Mouse (Mus musculus): ENCODE data around the gene Fcgbp. TPM values are rescaled to one million over a fixed set of nuclear protein-coding genes. Genes with fewer than 3 reads are reported as not detected.
"Not testable (repeated sequence)": the region's sequence is repeated elsewhere in the genome, so short reads cannot be mapped to it uniquely, and the experiment has no call there.

Fcgbp gene
- not detected in 2 replicates for total RNA-seq (2017)

DNA sequence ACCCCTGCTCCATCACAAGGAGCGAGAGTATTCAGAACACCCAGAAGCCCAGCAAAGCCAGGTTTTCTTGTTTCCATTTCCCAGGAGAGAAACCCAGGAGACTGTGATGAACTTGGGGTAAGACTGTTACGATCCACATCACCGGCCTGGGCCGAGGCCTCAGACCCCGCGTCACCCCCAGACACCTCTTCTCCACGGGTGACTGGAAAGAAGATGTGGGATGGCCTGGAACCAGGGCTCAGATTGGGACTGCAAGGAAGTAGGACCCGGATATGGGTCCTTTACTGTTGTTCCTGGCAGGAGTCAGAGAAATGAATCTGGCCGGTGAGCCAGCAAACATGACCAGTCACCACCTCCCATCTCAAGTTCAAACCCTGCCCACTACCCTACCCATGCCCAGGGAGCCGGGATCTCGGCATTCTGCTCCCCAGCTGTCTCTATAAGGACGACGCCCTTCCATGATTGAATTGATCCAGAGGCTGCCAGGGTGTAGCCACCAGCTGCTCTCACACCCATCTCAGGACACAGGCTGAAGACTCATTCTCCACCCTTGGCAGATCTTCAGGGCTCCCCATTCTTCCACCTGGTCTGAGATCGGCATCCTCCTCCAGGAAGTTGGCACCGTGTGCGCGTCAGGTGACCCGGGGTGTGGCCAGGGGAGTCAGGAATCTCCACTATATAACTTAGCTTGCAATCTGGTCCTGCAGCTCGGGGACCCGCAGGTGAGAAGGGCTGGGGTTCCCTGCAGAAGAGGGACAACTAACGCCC lies at the start of gene Fcgbp:
Fcgbp (plus strand) TSS at position 706 of the 768 bp plus-strand sequence.
- ATAC-seq (replicated peaks in 1 of 2; ENCODE audit: insufficient read depth in 1 of 2, low FRiP score in 2 of 2, low TSS enrichment in 1 of 2, low read depth in 1 of 2, poor library complexity in 2 of 2, severe bottlenecking in 2 of 2): no peak

DNA sequence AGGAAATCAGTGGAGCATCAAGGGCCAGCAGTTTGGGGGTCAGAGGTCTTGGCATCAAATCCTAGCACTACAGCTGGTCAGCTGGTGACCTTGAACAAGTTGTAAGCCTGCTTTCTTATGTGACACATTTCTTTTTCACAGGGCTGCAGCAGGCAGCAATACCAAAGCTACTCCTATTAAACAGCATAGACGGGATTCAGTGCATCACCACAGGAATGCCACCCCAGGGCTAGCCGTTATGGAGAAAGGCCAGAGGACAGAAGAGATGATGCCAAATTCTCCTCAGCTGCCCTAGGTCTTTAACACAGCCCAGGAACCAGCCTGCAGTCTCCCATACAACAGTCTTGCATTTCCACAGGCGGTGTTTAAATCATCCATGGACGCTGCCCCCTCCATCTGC lies 26.5 kb upstream of the Fcgbp start:
- ATAC-seq (replicated peaks in 1 of 2; ENCODE audit: insufficient read depth in 1 of 2, low FRiP score in 2 of 2, low TSS enrichment in 1 of 2, low read depth in 1 of 2, poor library complexity in 2 of 2, severe bottlenecking in 2 of 2): no peak

DNA sequence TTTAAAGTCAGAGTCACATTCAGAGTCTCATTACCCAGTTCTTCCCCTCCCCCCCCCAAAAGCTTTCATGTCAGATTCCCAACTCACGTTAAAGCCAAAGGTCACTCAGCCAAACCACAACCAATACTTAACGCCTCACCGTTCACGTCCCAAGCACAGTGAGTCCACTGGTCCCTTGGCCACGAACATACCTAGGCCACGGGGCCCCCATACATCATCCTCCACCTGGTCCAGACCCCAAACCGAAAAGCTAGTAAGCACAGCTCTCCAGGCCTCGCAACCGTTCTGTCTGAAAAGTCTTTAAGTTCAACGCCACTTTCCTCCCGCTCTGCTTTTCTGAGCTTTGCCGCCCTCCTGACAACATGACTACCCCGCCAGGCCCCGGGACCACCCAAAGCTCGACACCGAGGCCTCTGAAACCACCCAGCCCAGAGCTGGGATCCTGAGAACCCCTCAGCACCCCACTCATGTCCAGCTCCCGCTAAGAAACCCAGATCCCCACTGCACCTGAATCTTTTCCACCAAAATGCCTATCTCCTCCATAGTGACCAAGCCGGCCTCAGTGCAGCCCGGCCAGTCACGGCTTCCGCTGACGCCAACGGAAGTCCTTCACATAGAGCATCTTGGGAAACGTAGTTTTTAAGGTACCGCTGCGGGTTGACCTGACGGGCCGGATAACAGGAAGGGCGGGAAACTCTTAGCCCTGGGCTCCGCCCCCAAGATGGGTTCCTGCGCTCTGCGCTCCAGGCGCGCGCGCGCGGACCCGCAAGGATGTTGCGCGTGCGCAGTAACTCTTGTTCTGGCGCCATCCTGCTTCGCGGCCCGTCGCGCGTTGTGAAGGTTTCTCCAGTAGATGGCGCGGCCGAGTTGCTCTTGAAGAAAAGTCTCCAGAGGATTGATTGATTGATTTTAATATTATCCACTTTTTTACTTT lies 21.3 kb upstream of the Fcgbp start, which contains the start of gene Psmc4:
Psmc4 (minus strand) TSS at position 626 of the 934 bp plus-strand sequence.
- ATAC-seq (replicated peaks in 1 of 2; ENCODE audit: insufficient read depth in 1 of 2, low FRiP score in 2 of 2, low TSS enrichment in 1 of 2, low read depth in 1 of 2, poor library complexity in 2 of 2, severe bottlenecking in 2 of 2): peak; percentile 99 to 100

DNA sequence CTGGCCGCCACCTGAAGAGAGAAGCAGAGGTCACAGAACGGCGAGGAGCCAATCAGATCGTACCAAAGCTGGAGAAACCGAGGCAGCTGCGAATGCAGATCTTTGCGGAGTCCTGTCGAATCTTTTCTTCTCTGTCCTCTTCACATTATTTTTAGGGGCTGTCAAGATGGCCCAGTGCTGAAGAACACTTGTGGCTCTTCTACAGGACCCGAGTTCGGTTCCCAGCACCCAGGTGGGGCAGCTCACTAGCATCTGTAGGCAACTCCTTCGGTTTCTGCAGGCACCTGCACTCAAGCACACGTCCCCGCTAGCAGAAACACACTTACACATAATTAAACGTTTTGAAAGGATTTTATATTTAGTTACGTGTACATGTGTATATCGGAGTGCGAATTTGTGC lies 20.5 kb upstream of the Fcgbp start:
- no peak for ATAC-seq (replicated peaks in 1 of 2; ENCODE audit: insufficient read depth in 1 of 2, low FRiP score in 2 of 2, low TSS enrichment in 1 of 2, low read depth in 1 of 2, poor library complexity in 2 of 2, severe bottlenecking in 2 of 2)

DNA sequence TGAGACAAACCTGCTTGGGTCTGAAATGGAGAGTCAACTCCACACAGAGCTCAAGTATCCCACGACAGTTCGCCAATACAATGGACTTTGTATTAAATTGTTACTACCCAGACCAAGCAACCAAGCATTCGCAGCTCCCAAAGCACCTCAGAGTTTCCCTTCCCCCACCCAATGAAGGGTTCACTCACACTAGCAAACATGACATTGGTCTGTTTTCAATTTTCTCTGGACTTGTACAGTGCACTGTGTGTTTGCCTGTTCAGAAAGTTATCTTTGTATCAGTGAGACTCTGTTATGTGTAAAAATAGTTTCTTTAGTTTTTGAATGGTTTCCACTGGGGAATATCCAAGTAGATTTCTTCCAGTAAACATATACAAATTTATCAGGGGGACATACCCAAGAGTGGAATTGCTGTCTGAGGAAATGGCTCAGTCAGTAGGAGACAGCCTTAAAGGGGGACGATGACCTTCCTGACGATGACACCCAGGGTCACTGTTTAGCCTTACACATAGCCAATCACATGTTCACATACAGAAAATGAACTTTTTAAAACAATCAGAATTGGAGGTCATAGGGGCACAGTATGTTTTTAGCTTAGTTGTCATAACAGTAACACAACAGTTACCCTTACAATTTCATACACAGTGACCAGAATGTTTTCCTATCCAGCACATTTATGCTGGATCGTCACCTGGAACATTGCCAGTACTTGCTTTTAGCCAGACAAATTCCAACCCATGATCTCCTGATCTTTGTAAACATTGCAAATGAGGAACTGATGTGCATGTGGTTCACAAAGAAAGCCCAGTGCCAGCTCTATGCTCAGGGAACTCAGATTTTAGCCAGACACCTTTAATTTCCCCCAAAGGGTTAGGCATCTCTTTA lies 17.7 kb upstream of the Fcgbp start:
- ATAC-seq (replicated peaks in 1 of 2; ENCODE audit: insufficient read depth in 1 of 2, low FRiP score in 2 of 2, low TSS enrichment in 1 of 2, low read depth in 1 of 2, poor library complexity in 2 of 2, severe bottlenecking in 2 of 2): no peak

DNA sequence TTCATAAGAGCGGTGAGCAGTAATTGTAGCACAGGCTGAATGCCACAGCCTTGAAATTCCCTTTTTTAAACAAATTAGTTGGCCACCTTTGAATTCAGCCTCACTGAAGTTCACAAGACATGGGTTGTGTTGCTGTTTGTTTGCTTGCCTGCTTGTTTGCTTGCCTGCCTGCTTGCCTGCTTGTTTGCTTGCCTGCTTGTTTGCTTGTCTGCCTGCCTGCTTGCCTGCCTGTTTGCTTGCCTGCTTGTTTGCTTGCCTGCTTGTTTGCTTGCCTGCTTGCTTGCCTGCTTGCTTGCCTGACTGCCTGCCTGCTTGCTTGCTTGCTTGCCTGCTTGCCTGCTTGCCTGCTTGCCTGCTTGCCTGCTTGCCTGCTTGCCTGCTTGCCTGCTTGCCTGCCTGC lies 11.1 kb upstream of the Fcgbp start:
- ATAC-seq (replicated peaks in 1 of 2; ENCODE audit: insufficient read depth in 1 of 2, low FRiP score in 2 of 2, low TSS enrichment in 1 of 2, low read depth in 1 of 2, poor library complexity in 2 of 2, severe bottlenecking in 2 of 2): no peak

DNA sequence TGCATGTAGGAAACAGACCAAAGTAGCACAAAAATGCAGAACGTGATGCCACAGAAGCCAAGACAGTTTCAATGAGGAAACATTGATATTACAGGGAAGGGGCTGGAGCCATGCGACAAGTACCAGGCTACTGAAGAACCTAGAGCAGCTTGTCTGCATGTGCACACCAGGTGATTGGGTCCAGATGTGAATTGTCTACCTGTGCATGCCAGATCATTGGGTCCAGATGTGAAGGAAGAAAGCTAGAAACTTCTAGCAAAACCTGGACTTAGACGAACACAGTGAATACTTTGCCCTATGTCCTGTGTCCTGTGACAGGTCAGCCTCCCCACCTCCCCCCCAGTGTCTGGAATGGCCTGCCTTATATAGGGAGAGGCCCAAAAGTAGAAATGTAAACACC lies 2.4 kb upstream of the Fcgbp start:
- ATAC-seq (replicated peaks in 1 of 2; ENCODE audit: insufficient read depth in 1 of 2, low FRiP score in 2 of 2, low TSS enrichment in 1 of 2, low read depth in 1 of 2, poor library complexity in 2 of 2, severe bottlenecking in 2 of 2): no peak

DNA sequence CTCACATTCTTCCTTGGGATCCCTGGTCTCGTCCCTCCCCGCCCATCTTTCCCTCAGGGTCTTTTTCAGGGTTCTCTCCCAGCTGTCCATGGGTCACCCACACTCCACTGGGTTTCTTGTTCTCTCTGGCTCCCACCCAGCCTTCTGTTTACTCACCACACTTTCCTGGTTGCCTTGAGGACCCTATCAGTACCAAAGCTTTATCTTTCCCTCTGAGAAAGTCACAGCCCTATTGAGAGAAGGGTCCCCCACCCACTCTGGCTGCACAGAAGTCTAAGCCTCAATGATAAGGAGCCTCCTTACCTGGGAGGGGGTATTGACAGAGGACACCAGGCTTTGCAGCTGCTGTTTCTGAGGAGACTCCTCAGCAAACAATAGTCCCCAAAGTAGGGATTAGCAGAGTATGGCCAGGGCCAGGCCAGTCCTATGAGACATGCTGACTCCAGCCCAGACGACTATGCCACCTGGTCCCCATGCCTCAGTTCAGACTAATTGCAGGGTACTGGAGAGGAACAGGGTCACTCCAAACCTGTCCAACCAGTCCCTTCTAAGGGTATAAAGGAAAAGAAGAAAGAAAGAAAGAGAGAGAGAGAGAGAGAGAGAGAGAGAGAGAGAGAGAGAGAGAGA lies 1.4 kb upstream of the Fcgbp start:
- ATAC-seq (replicated peaks in 1 of 2; ENCODE audit: insufficient read depth in 1 of 2, low FRiP score in 2 of 2, low TSS enrichment in 1 of 2, low read depth in 1 of 2, poor library complexity in 2 of 2, severe bottlenecking in 2 of 2): no peak

DNA sequence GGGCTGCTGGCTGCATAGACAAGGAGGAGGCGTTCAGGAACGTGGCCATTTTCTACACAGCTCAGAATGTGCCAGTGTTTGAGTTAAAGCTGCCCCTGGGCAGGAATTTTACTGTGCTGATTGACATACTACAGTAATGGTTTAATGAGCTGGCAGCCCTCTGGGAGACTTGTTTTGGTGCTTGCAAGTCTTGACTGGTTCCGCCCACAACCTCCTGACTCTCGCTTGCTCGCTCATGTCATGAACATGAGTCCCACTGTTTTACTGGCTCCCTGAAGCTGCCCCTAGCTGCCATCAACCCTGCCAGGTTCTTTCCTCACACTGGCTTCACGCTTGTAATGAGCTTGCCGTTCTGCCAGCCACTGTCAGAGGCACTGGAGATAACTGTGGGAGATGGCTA lies 13.2 kb downstream of the Fcgbp start:
- ATAC-seq (replicated peaks in 1 of 2; ENCODE audit: insufficient read depth in 1 of 2, low FRiP score in 2 of 2, low TSS enrichment in 1 of 2, low read depth in 1 of 2, poor library complexity in 2 of 2, severe bottlenecking in 2 of 2): no peak

DNA sequence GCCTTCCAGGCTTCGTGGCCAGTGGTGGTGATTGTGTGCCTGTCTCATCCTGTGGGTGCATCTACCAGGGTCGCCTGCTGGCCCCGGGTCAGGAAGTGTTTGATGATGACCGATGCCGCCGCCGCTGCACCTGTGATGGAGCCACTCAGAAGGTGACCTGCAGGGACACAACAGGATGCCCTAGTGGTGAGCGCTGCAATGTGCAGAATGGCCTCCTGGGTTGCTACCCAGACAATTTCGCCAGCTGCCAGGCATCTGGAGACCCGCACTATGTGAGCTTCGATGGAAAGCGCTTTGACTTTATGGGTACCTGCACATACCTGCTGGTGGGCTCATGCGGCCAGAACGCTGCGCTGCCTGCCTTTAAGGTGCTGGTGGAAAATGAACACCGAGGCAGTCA lies 15.2 kb downstream of the Fcgbp start:
- no peak for ATAC-seq (replicated peaks in 1 of 2; ENCODE audit: insufficient read depth in 1 of 2, low FRiP score in 2 of 2, low TSS enrichment in 1 of 2, low read depth in 1 of 2, poor library complexity in 2 of 2, severe bottlenecking in 2 of 2)

DNA sequence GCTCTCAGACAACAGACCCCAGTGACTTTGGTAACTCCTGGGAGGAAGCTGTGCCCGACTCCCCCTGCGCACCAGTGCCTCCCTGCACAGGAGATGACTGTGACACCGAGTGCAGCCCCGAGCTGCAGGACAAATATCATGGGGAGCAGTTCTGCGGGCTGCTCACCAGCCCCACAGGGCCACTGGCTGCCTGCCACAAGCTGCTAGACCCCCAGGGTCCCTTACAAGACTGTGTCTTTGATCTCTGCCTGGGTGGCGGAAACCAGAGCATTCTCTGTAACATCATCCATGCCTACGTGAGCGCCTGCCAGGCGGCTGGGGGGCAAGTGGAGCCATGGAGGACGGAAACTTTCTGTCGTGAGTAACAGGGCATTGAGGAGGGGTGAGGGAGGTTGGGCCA lies 22.5 kb downstream of the Fcgbp start:
- ATAC-seq (replicated peaks in 1 of 2; ENCODE audit: insufficient read depth in 1 of 2, low FRiP score in 2 of 2, low TSS enrichment in 1 of 2, low read depth in 1 of 2, poor library complexity in 2 of 2, severe bottlenecking in 2 of 2): no peak

DNA sequence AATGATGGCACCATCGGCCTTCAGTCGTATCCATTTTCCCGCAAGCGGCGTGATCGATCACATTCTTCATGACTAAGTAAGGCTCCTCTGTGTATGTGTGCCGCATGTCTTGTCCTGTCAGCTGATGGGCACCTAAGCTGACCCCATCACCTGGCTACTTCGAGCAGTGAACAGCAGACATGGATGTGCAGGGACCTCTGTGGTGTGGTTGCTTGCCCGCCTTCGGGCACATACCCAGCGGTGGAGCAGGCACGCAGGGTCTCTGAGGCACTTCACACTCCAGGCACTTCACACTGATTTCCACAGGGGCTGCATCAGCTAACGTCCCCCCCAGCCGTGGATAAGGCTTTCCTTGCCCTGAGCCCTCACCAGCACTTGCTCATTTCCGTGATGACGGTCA lies 28.1 kb downstream of the Fcgbp start:
- ATAC-seq (replicated peaks in 1 of 2; ENCODE audit: insufficient read depth in 1 of 2, low FRiP score in 2 of 2, low TSS enrichment in 1 of 2, low read depth in 1 of 2, poor library complexity in 2 of 2, severe bottlenecking in 2 of 2): no peak

DNA sequence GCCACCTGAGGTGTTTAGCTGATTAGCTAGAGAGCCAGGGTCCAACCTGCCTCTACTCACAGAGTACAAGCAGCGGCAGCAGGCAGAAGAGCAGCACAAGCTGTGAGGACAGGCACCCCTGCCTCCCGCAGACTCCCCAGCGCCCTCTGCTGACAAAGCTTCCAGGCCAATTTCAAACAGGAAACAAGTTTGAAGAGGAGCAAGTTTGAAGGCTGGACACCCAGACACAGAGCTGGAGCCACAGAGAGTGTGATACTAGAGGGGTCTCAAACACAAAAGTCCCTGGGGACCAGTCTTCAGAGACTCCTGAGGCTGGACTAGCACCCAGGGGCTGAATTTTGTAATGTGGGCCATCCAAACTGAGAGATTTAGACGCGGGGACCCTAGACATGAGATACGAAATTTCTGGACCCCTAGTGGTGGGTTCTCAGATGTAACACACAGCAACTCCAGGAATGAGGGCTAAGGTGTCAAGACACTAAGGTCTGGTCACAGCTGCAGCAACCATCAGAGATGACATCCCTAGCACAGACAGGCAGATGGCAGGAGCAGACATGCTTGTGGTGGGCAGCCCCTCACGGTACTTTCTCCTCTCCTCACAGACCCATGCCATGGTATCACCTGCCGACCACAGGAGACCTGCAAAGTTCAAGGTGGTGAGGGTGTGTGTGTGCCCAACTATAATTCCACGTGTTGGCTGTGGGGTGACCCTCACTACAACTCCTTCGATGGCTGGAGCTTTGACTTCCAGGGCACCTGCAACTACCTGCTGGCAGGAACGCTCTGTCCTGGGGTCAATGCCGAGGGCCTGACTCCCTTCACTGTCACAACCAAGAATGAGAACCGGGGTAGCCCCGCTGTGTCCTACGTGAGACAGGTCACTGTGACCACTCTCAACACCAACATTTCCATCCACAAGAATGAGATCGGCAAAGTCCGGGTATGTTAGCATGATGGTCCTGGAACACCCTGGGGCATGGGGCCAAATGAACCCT lies 29.9 kb downstream of the Fcgbp start:
- ATAC-seq (replicated peaks in 1 of 2; ENCODE audit: insufficient read depth in 1 of 2, low FRiP score in 2 of 2, low TSS enrichment in 1 of 2, low read depth in 1 of 2, poor library complexity in 2 of 2, severe bottlenecking in 2 of 2): no peak

DNA sequence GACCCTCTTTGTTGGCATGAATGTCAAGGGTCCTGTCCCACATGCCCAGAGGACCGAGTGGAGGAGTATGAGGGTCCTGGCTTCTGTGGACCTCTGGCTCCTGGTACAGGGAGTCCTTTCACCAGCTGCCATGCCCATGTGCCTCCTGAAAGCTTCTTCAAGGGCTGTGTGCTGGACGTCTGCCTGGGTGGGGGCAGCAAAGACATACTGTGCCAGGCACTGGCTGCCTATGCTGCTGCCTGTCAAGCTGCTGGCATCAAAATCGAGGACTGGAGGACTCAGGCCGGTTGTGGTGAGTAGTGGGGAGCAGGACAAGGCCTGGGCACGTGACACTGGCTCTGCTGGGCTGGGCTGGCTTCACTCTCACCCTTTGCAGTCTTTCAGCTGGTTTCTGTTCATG lies 31.9 kb downstream of the Fcgbp start:
- ATAC-seq (replicated peaks in 1 of 2; ENCODE audit: insufficient read depth in 1 of 2, low FRiP score in 2 of 2, low TSS enrichment in 1 of 2, low read depth in 1 of 2, poor library complexity in 2 of 2, severe bottlenecking in 2 of 2): not testable (repeated sequence)

DNA sequence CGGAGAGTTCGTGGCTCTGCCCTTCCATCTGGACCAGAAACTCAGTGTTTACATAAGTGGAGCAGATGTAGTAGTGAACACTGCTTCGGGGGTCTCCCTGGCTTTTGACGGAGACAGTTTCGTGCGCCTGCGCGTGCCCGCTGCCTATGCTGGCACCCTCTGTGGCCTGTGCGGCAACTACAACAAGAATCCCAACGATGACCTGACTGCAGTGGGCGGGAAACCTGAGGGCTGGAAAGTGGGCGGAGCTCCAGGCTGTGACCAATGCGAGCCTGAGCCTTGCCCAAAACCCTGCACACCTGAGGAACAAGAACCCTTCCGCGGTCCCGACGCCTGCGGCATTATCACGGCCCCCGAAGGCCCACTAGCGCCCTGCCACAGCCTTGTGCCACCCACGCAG lies 33.6 kb downstream of the Fcgbp start:
- ATAC-seq (replicated peaks in 1 of 2; ENCODE audit: insufficient read depth in 1 of 2, low FRiP score in 2 of 2, low TSS enrichment in 1 of 2, low read depth in 1 of 2, poor library complexity in 2 of 2, severe bottlenecking in 2 of 2): no peak

DNA sequence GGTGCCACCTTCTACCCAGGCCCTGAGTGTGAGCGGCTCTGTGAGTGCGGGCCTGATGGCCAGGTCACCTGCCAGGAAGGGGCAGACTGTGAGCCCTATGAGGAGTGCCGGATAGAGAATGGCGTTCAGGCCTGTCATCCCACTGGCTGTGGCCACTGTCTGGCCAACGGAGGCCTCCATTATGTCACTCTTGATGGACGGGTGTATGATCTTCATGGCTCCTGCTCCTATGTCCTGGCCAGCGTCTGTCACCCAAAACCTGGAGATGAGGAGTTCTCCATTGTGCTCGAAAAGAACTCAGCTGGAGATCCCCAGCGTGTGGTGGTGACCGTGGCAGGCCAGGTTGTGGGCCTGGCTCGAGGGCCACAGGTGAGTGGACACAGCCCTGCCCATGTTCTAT lies 35.2 kb downstream of the Fcgbp start:
- ATAC-seq (replicated peaks in 1 of 2; ENCODE audit: insufficient read depth in 1 of 2, low FRiP score in 2 of 2, low TSS enrichment in 1 of 2, low read depth in 1 of 2, poor library complexity in 2 of 2, severe bottlenecking in 2 of 2): no peak
